Mouse (Mus musculus) mouse trophoblast stem cell (cell line): ENCODE results near the gene Clip3.

Source experiments
- in situ Hi-C, 2 experiments: fragments of 300-500 bp; cut with MseI, MboI; formaldehyde crosslinking; loops; 2 replicates in 1 of 2; 3 replicates in 1 of 2; pipeline ENCODE4 v1.15.1; 2025

The Clip3 gene

DNA sequence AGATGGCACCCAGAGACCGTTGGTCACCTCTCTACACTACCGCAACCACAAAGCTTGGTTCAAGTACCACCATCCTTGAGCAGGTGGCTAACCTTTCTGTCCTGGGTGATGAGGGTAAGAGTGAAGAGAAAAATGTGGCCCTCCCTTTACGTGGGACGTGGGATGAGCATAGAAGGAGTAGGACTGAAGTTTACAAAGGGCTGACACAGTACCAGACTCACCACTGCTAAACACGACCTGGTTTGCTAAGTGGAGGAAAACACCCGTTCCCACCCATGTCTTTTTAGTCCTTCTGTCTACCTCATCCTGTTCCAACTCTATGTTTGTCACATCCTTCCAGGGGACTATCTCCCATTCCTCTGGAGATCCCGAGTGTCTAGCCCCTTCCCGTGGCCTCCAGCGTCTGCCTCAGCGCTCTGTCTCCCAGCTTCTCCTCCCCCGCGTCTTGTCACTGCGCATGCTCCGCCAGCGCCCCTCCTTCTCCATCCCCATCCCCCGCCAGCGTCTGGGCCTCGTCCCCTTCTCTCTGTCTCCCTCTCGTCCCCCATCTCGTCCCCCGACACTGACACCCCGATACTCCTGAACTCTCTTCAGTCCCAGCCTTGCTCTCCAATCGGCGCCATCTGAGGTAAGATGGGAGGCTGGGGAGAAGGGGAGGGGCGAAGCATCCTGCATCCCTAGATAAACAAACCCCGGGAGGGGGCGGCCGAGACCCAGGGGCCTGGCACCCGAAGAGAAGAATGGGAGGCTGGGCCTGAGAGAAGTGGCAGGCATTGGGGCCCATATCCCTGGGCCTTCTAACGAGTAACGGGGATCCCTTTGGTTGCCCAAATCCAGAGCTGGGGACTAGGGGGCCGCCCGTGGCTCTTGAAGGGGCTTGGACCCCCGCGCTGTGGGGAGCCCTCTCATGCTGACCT, at the start of gene Clip3:
TSS of gene Clip3 (plus strand) at position 514 of the 917 bp plus-strand sequence.
- in situ Hi-C loops = no loop called here

DNA sequence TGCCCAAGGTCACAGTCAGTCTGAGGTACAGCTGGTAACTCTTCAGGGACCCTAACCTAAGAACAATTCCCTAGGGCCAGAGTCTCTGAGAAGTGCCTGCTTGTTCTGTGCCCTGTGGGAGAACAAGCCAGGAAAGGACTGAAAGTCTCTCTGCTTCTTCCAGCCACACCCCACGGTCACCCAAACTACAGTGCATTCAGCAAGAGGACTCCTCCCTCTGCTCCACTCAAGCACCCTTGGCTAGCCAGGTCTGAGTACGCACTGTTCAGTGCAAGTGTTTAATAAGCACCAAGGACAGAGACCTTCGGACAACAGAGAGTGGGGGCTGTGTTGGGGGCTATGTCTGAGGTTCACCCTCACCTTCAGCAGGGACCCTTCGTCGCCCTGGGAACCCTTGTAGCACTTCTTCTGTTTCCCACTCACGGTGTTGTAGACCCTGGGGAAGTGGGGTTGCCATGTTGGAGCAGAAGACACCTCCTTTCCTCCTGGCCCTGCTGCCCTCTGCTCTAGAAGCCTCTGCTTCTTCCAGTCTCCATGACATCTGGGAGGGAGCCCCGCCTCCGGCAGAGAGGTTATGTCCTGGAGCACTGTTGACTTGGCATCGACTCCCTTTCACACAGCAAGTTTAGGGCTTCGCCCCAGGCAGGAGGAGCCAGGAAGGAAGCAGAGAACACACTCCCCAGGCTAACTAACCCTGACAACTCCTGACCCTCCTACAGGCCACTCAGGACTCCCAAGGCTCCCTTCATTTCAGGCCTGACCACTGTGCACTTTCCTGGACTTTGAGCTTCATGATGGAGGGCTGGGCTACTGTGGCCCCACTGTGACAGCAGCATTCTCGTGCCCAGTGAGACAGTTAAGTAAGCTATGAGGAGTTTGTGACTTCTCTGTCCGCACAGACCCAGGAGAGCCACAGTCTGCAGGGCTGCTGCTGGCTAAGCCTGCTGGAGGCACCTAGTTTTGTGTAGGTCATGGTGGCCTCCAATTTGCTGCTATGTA, 39.3 kb upstream of the Clip3 start:
- in situ Hi-C loops = no loop called here

DNA sequence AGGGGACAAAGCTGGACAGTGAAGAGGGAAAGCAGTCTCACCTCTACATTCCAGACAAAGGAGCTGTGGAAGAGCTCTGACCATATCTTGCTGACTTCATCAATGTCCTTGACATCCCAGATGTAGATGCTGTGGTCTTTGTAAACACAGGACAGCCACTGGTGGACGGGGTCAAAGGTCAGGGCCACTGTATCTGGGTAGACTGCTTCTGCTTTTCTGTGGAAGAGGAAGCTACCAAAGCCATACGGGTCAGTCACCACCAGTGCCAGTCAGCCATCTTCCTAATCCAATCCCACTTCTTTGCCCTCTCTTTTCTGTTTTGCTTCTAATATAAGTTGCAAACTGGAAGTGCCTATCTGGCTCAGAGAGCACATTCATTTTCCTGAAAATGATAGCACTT, 26.5 kb upstream of the Clip3 start:
- in situ Hi-C loops = no loop called here

DNA sequence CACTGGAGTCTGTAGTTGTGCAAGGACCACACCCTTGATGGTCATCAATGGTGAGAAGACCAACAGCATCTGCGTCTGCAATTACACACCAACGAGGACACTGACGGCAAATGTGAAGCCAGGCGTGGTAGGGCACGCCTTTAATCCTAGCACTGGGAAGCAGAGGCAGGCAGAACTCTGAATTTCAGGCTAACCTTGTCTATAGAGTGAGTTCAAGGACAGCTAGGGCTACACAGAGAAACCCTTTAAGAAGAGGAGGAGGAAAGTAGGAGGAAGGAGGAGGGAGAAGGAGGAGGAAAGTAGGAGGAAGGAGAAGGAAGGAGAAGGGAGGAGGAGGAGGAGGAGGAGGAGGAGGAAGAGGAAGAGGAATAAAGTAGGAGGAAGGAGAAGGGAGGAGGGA, 26.0 kb upstream of the Clip3 start:
- in situ Hi-C loops = no loop called here

DNA sequence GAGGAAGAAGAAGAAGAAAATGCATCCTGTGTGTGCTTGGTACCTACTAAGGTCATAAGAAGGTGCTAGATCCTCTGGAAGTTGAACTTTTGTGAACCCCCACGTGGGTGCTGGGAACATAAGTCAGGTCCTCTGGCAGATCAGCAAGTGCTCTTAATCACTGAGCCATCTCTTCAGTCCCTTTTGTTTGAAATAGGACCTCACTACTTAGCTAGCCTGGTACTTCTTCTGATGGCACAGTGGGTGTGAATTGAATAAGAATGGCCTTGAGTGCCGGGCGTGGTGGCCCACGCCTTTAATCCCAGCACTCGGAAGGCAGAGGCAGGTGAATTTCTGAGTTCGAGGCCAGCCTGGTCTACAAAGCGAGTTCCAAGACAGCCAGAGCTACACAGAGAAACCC, 25.6 kb upstream of the Clip3 start:
- in situ Hi-C loops = no loop called here

DNA sequence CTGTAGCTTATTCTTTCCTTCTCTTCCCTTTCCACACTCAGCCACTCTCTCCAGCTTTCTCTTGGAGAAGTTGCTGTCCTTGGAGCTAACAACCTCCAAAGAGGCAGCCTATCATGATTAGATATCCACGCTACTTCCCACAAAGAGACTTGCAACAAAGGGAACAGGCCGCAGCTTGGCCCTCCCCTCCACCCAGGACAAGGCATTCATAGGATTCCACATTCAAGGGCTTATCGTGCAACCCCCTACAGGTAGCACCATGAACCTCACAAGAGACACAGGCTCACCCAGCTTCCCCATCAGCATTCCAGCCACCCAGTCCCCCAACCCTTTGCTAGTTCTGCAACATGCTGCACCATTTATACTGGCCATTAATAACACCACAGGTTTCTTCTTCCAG, 24.7 kb upstream of the Clip3 start:
- in situ Hi-C loops = no loop called here

DNA sequence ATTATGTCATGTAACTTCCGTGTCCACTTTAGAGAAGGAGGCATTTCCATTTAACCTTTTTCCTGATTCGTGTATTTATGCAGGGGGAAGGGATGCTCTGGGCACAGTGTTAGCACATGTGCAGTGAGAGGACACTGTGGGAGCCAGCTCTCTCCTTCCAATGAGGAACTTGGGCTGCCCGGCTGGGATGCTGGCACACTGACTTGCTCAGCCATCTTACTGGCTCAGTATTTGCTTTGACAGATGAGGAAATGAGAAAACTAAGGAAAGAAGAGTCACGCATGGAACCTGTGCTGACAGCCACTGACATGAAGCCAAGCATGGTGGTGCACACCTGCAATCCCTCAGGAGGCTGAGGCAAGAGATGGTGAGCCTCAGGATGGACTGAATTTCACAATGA, 21.9 kb upstream of the Clip3 start:
- in situ Hi-C loops = no loop called here

DNA sequence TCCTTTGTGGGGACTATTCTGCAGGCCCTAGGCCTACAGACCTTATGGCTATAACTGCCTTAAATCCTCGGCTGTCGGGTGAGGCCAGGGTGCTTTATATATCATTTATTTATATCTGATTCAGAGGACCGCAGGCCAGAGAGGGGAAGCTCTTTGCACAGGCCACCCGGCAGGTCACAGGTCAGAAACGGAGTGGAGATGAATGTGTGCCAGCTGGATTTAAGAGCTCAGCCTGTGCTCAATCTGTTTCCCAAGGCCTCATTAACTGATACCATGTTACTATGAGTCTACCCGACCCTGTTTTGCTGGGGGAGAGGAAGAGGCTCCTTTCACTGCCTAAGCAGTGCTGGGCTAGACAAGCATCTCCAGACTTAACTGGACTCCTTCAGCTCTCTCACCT, 17.1 kb upstream of the Clip3 start:
- in situ Hi-C loops = no loop called here

DNA sequence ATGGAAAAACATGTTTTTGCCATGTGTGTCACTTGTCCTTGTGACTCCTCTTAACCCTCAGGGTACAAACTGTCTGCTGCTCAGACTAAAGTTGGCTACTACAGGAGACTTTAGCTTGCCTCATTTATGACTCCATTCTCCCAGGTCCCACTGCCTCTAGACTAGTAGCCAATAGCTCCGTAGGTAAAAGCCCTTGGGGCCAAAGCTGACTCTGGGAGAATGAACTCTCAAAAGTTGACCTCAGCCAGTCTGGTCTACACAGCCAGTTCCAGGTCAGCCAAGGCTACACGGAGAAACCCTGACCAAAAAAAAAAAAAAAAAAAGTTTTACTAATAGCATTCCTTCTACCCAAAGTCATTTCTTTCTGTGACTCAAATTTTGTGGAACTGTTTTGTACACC, 12.6 kb upstream of the Clip3 start:
- in situ Hi-C loops = no loop called here

DNA sequence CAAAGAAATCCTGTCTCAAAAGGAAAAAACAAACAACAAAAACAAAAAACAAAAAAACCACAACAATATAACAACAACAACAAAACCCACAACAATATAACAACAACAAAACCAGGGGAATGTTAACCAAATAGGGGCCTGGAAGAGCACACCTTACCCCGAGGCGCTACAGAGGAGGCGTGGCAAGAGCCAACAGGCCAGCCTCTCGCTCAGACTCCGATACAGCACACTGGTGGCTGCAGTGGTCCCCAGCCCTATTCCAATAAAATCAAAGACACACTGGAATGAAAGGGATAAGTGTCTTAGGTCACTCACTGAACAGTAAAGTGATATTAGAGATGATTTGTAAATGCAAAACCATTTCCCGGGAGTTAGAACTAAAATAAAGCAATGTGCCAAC, 12.0 kb upstream of the Clip3 start:
- in situ Hi-C loops = no loop called here

DNA sequence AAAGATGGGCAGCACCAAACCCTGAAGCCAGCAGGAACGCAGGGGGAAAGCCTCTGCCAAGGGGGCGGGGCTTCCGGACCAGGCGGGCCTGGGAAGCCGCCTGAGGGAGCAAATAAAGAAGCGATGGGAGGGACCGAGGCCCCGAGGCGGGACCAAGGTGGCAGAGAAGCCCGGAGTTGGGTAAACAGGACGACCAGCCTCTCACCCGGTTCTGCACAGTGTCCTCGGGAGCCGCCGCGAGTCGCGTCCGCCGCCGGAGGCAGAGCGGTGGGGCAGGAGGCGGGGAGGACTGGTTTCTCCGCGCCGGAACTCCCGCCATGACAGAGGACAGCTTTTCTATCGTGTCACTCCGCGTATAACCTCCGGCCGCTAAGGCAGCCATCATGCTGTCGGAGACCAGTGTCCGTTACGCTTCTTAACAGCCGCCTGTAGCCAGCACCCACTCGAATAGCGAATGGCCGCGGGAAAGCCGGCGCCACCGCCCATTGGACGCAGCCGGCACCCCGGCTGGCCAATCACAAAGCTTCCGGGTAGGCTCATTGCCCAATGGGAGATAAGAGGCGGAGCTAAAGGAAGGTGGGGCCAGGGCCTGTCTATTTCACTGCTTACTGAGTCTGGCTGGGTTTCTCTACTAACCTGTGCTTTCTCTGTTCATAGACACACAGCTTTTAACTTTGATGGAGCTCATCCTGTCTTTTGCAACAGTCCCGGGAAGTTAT, 11.4 kb upstream of the Clip3 start, which contains the start of the genes Thap8 and Wdr62:
TSS of gene Thap8 (plus strand) at position 144 of the 719 bp plus-strand sequence.
TSS of gene Wdr62 (minus strand) at position 469 of the 719 bp plus-strand sequence.
- in situ Hi-C loops = no loop called here

DNA sequence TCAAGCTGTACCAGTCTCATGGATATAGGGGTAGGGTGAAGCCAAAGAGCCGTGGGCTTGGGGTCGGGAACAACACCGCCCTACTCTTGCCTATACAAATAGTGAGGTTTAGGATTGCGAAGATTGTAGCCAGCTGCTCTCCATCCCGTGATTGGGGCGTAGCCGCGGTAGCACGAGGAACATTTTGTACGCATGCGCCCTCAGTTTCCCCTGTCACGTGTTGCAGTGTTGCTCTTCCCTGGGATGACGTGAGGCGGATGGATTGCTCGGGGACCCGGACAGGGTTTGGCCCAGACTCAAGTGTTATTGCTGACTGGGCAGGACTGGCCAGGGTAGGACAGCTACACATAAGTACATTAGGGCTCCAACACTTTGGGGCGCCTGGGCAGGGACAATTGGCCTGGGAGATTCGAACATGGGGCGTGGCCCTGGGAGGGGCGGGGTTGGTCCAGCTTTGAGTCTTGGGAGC, 10.8 kb upstream of the Clip3 start:
- in situ Hi-C loops = no loop called here

DNA sequence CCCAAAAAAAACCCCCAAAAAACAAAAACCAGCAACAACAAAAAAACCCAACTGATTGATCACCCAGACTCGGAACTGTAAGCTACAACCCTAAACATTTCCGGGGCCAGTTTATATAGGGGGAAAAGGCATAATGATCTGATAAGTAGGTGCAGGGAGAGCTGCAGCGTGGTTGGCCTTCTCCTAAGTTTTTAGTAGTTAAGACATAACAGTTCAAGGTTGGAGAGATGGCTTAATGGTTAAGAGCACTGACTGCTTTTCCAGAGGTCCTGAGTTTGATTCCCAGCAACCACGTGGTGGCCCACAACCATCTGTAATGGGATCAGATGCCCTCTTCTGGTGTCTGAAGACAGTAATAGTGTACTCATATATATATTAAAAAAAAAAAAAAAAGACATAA, 10.0 kb upstream of the Clip3 start:
- in situ Hi-C loops = no loop called here

DNA sequence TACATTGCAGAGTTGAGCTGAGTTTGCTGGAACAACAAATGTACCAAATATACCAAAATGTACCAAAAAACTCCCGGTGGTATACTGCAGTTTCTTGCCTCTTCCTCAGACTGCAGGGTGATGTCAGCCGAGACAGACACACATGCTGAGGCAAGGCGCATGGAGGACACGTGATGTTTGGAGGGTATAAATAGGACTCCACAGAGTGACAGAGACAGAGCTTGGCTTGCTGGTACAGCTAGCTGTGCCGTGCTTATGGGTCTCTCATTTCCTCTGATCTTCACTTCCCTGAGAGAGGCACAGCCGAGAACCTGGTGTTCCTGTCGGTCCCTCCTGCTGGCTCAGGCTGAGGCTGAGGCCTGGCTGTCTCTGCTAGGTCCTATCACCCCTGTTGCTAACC, 8.8 kb upstream of the Clip3 start:
- in situ Hi-C loops = no loop called here

DNA sequence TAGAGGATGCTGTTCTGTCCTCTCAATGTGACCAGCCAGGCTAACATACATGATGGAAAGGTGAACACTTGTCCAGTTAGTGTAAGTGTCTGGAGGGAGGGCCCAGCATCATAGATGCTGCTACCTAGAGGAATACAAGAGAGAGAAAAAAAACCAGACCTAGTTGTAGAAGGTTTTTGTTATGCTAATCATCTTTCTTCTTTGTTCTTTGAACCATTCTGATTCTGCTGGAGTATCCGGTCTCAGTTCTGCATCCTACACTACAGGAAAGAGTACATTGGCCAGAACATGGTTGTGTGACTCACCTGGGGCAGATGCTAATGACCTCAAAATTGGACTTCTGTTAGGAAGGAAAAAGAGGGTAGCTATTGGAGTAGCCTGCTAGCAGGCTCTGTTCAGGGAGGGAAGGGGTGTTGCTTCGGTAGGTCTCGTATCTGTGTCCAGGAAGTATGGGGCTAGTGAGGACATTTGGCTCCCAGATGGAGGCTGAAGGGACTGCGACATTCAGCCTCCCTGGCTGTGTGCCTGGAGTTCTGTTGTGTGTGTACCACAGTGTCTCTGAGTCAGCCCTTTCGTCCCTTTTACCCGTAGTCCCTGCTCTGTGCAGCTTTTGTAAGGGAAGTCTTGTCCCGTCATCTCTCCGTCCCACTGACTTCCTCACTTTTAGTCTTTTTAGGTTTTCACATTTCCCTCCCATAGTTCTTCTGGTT, 4.7 kb upstream of the Clip3 start:
- in situ Hi-C loops = no loop called here

DNA sequence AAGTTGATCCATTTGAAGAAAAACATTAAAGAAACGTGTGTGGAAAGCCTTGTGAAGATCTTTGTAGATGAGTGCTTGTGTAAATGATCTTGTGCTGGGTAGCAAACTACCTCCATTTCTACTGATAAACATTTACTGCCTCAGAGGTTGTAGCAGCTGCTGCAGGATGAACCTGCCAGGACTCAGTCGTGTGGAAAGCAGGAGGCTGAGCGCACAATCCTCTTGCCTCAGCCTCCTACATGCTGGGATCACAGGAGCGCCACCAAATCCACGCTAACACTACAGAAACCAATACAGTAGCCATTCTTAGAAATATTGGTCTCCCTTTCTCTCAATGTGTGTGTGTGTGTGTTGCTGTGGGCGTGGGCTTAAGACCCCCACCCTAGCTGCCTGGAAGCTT, 3.5 kb upstream of the Clip3 start:
- in situ Hi-C loops = no loop called here

DNA sequence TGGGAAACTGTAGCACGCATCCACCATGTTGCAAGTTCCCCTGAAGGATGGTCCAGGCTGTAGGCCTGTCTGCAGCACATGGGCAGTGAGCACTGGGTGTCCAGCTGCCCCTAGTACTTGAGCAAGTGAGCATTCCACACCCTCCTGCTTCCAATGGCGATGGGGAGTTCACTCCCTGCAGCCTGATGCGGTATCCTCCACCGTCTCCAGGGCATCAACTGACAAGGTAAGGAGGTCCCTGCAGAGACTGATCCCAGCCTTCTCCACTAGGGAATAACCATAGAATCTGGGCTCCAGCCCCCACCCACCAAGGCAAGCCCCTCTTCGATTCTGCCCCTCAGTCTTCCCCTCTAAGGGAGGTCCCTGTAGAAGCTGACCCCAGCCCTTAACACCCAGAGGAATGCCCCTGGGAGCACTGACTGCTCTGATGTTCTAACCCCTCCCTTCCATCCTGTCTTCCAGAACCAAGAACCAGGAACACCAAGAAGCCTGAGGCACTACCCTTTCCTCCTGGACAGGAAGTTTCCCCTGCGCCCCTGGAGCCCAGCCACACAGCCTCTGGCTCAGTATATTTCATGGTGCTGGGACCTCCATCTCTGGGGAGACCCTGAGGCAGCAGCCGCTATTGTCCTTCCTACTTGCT, 2.3 kb upstream of the Clip3 start:
- in situ Hi-C loops = no loop called here

DNA sequence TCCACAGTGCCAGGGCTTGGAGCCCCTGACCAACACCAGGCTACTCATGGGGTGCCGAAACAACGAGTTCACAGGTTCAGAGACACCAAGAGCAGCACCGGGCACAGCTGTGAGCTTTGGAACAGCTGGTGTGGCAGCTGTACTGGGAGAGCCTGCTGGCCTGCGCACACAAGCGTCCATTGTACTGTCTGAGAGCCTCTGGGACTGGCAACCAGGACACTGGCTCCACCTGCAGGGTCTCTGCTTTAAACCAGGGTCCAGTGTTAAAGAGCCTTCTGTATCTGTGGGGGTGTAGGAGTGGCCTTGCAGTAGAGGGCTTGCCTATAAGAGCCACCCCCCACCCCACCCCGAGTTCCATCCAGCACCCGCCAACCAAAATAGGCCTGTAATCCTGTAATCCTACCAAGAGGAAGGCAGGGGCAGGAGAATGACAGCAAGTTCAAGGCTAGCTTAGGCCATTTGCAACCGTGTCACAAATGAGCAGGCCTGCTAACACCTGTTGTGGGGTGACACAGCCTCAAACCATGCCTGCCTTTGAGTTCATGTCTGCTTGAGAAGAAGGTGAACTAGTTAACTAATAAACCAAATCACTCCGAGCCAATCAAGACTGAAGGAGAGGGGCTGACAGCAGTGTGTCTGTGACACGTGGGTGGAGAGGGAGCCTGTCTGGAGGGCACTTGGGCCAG, 1.7 kb upstream of the Clip3 start:
- in situ Hi-C loops = no loop called here

DNA sequence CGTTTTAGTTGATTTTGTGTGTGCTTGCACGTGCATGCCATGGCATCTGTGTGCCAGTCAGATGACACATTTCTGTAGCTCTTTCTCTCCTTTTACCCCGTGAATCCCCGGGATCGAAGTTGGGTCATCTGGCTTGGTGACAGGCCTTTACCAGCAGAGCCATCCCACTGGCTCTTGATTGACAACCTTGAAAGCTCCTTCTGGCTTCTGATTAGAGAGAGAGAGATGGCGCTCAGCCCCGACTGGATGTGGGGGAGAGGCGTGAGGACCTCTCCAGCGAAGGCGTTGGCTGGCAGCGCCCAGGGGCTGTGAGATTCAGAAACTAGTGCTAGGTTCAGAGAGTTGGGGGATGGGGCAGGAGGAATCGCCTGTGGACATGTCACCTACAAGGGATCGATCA, 2.3 kb downstream of the Clip3 start:
- in situ Hi-C loops = no loop called here

DNA sequence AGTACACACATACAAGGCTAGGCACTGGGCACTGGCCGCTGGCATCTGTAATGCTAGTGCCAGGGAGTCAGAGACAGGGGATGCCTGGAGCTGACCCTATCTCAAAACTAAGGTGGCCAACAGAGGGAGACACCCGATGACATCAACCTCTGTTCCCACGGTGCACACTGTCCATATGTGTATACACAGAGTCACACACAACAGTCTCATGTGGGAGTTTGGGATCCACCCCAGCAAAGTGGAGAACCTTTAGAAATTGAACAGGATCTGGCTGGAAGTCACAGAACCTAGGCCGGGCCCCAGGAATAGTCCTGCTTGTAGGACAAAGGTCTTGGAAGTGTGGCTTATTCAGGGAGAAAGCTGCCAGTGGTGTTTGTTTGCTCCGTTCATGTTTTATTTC, 2.8 kb downstream of the Clip3 start:
- in situ Hi-C loops = no loop called here
